Mouse (Mus musculus) midbrain, embryonic 16.5 days (tissue): Measurements from ENCODE around the gene Gpr183. TPM values are rescaled to one million over a fixed set of nuclear protein-coding genes. Genes with fewer than 3 reads are reported as not detected.

ENCODE experiments used
- ATAC-seq: fragments of 200-750 bp; cut with Nextera tagmentation; 2 replicates; pipeline ENCODE4 v1.8.0; 2017; ENCODE audit warnings: moderate TSS enrichment
- H3K27ac ChIP-seq: fragments of 300-500 bp; sonication (generic); 2 replicates; pipeline ENCODE4 v1.5.1; 2014; ENCODE audit warnings: mild to moderate bottlenecking, low read length, mixed read lengths
- H3K27me3 ChIP-seq: fragments of 300-500 bp; sonication (generic); 2 replicates; pipeline ENCODE4 v1.6.1; 2014; ENCODE audit warnings: low read depth, low read length, mixed read lengths; ENCODE audit not compliant: control insufficient read depth, insufficient read depth
- H3K36me3 ChIP-seq: fragments of 300-500 bp; sonication (generic); 2 replicates; pipeline ENCODE4 v1.6.1; 2014; ENCODE audit warnings: mild to moderate bottlenecking, low read length, moderate library complexity, mixed read lengths; ENCODE audit not compliant: control insufficient read depth, insufficient read depth
- H3K4me1 ChIP-seq: fragments of 300-500 bp; sonication (generic); 2 replicates; pipeline ENCODE4 v1.6.1; 2014; ENCODE audit warnings: mild to moderate bottlenecking, low read length, mixed read lengths; ENCODE audit not compliant: control insufficient read depth, insufficient read depth
- H3K4me2 ChIP-seq: fragments of 300-500 bp; sonication (generic); 2 replicates; pipeline ENCODE4 v1.6.1; 2014; ENCODE audit warnings: mild to moderate bottlenecking, low read length, mixed read lengths
- H3K4me3 ChIP-seq: fragments of 300-500 bp; sonication (generic); 2 replicates; pipeline ENCODE4 v1.5.1; 2014; ENCODE audit warnings: low read depth, mild to moderate bottlenecking, low read length, moderate library complexity, mixed read lengths
- H3K9ac ChIP-seq: fragments of 300-500 bp; sonication (generic); 2 replicates; pipeline ENCODE4 v1.6.1; 2014; ENCODE audit warnings: low read depth, low read length, mixed read lengths
- H3K9me3 ChIP-seq: fragments of 300-500 bp; sonication (generic); replicated peaks from 2 replicates; pipeline ENCODE4 v1.6.1; 2014; ENCODE audit warnings: mild to moderate bottlenecking, low read length, mixed read lengths; ENCODE audit not compliant: control insufficient read depth, poor library complexity, severe bottlenecking
- WGBS: fragments of 180-500 bp; shearing (Covaris S2); extraction: QIAGEN DNeasy Blood & Tissue Kit; methylation state at CpG from one replicate; pipeline ENCODE4 v1.1.7; 2014; 5-methylcytosine and 5-hydroxymethylcytosine counted together
- polyA plus RNA-seq: library from polyadenylated mRNA; unstranded; fragments of >200 nt; fragmentation: Nextera tagmentation; extraction: Ambion mirVana; gene quantifications from 2 replicates; pipeline ENCODE4 v1.2.1, GENCODE M21; 2015

Gpr183 gene
- polyA plus RNA-seq, 1 experiment from 2014 or later, result 0.89 TPM

DNA sequence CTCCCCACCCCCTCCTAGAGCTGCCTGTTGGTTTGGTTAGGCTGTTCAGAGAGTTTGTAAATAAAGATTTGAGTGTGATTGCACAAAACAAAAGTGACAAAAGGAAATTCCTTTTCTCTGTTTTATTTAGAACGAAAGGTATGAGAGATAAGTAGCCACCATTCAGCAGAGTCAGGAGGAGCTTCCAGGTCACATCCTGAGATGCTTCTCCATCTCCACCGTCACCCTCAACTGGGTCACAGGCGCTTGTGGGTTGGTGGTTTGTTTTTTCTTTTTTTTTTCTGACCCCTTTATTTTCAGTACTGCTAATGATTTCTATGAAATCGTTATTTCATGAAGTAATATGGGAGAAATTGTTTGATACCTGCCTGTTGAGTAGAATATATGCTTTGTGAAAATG, 28.6 kb downstream of the Gpr183 start:
- Histone ChIP-seq H3K9me3 (peaks cover 7% of the 10 kb centered on the region; the same call in 1 of the 2 replicates), H3K4me1 (no peaks in the 10 kb centered on the region), H3K36me3 (peaks cover 8% of the 10 kb centered on the region; the same call in 1 of the 2 replicates), H3K4me3 (no peak overlapping the region), H3K9ac (no peak overlapping the region), H3K4me2 (no peak overlapping the region), H3K27ac (no peak overlapping the region), H3K27me3 (no peaks in the 10 kb centered on the region)
- 93% methylated on average over 4 of the region's 4 CpGs for WGBS
- ATAC-seq, result no peak

DNA sequence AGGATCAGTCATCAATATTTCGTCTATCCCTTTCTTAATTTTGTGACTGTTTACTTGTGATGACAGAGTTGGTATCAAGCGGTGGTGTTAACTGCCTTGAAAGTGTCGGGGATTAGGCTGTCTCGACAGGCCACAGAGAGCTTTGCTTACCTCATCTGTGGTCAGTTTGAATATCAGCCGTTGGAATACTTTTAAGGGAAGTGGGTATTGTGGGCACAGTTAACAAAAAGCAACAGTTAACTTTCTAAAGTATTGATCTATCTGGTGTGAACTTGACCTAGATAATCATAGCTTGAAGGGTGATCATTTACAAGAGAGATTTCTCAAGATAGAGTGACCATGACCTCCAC, 30.4 kb downstream of the Gpr183 start:
- H3K4me2 ChIP-seq, result no peak overlapping the region
- WGBS, result 92% methylated on average over 5 of the region's 5 CpGs
- H3K4me1 ChIP-seq, result no peaks in the 10 kb centered on the region
- no peak overlapping the region for H3K9ac ChIP-seq
- H3K36me3 ChIP-seq, result peaks cover 8% of the 10 kb centered on the region; the same call in 1 of the 2 replicates
- H3K27me3 ChIP-seq, result no peaks in the 10 kb centered on the region
- peaks cover 7% of the 10 kb centered on the region; the same call in 1 of the 2 replicates for H3K9me3 ChIP-seq
- no peak overlapping the region for H3K4me3 ChIP-seq
- H3K27ac ChIP-seq, result no peak overlapping the region
- ATAC-seq, result no peak

DNA sequence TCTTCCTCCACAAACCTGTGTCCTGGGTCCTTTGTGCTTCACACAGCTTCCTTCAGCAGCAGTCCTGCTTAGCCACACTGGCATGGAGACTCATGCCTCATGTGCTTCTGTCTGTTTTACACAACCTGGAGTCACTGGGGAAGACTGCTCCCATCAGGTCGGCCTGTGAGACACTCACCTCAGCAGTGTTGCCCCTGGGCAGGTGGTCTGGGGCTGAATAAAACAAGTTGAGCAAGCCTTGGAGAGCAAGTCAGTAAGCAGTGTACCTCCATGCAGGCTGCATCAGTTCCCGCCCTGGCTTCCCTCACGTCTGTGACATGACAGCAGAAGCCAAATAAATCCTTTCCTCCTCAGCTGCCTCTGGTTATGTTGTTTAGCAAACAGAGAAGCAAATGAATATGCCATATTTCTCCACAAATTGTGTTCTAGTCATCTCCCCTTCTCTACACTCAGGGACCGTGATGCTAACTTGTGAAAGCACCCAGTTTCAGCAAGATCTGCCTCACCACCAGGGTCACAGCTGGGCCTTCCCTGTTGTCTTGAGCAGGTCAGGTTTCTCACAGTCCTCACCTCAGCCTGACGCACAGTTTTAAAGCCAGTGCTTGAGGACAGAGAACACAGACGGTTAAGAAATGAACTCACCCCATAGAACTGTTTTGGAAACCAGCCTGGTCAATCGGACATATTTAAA, 30.9 kb downstream of the Gpr183 start:
- 94% methylated on average over 7 of the region's 7 CpGs for WGBS
- peaks cover 7% of the 10 kb centered on the region; the same call in 1 of the 2 replicates for H3K9me3 ChIP-seq

DNA sequence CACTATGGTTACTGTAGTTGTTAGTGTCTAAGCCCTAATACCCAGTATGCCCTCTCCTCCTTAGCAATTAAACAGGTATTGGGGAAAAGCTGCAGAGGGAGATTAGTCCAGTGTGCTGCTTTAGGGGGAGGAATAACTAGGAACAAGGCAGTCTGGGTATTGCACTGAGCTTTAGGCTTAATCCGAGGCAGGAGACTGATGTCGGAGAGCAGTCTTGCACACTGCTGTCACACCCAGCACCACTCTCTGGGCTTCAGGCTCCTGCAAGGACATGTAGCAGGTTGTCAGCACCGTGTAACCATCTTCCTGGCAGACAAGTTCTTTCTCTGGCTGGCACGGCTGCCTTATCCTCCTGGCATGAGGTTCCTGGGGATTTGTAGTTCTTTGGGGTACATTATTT, 32.8 kb downstream of the Gpr183 start:
- H3K9me3 ChIP-seq, result peaks cover 7% of the 10 kb centered on the region; the same call in 1 of the 2 replicates
- no peak for ATAC-seq
- no peaks in the 10 kb centered on the region for H3K4me1 ChIP-seq
- 65% methylated on average over 4 of the region's 4 CpGs for WGBS
- H3K27me3 ChIP-seq, result no peaks in the 10 kb centered on the region
- no peak overlapping the region for H3K9ac ChIP-seq
- H3K27ac ChIP-seq, result no peak overlapping the region
- no peak overlapping the region for H3K4me2 ChIP-seq
- no peak overlapping the region for H3K4me3 ChIP-seq
- peaks cover 8% of the 10 kb centered on the region; the same call in 1 of the 2 replicates for H3K36me3 ChIP-seq

More for the DNA sequence above, 30.9 kb downstream of the Gpr183 start:
- H3K4me3 ChIP-seq, result no peak overlapping the region
- H3K4me2 ChIP-seq, result no peak overlapping the region
- H3K9ac ChIP-seq, result no peak overlapping the region
- H3K4me1 ChIP-seq, result no peaks in the 10 kb centered on the region
- H3K27ac ChIP-seq, result no peak overlapping the region
- H3K36me3 ChIP-seq, result peaks cover 8% of the 10 kb centered on the region; the same call in 1 of the 2 replicates
- no peaks in the 10 kb centered on the region for H3K27me3 ChIP-seq
- ATAC-seq, result no peak

DNA sequence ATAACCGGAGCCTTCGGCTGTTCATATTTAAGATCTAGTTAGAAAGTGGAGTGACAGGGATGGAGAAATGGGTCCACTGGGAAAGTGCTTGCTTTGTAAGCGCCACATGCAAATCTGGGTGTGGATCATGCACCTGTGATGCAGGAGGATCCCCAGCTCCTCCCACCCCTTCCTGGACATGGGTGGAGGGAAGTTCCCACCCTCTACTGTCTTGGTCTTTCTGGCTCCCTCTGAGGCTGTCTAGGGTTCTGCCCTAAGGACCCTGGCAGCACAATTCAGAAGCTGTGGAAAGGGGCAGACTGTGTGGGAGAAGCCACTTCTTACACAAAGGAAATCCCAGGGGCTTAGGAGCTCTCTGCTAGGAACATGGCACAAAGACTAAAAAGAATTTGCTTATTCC, 33.4 kb downstream of the Gpr183 start:
- no peak for ATAC-seq
- Histone ChIP-seq H3K27me3 (no peaks in the 10 kb centered on the region), H3K4me2 (no peak overlapping the region), H3K4me1 (no peaks in the 10 kb centered on the region), H3K9me3 (peaks cover 7% of the 10 kb centered on the region; the same call in 1 of the 2 replicates), H3K27ac (no peak overlapping the region), H3K36me3 (peaks cover 5% of the 10 kb centered on the region; the same call in 1 of the 2 replicates), H3K9ac (no peak overlapping the region), H3K4me3 (no peak overlapping the region)
- 89% methylated on average over 3 of the region's 3 CpGs for WGBS

DNA sequence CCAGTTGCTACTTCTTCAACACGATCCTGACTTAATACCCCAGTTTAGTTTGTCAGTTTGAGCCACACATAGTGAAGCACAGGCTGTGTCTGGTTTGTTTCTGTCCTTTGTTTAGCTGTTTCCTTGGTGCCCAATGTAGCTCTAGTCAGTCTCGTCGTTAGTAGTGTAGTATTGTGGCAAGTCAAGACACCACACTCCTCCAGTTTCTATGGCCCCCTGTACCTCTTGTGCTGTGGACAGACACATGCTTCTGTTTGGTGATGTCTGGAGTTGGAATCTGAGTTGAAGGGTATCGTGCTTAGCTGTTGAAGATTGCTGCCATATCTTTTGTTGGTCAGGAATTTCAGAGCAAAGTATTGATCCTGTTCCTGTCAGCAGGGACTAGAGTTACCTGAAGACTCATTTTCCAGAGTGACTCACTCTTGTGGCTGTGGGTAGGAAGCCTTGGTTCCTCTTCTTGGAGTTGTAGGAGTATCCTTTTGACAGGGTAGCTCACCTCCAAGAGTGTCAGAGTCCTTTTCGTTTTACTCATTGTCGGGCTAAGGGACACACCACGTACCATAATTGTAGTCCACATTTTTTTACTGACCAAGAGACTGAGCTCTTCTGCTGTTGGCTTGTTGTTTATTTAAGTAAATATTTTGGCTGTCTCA, 34.1 kb downstream of the Gpr183 start:
- Histone ChIP-seq H3K9me3 (peaks cover 5% of the 10 kb centered on the region; the same call in 1 of the 2 replicates), H3K27ac (no peak overlapping the region), H3K27me3 (no peaks in the 10 kb centered on the region), H3K9ac (no peak overlapping the region), H3K36me3 (peaks cover 5% of the 10 kb centered on the region; the same call in 1 of the 2 replicates), H3K4me2 (no peak overlapping the region), H3K4me1 (no peaks in the 10 kb centered on the region), H3K4me3 (no peak overlapping the region)
- ATAC-seq, result no peak
- 82% methylated on average over 7 of the region's 7 CpGs for WGBS

DNA sequence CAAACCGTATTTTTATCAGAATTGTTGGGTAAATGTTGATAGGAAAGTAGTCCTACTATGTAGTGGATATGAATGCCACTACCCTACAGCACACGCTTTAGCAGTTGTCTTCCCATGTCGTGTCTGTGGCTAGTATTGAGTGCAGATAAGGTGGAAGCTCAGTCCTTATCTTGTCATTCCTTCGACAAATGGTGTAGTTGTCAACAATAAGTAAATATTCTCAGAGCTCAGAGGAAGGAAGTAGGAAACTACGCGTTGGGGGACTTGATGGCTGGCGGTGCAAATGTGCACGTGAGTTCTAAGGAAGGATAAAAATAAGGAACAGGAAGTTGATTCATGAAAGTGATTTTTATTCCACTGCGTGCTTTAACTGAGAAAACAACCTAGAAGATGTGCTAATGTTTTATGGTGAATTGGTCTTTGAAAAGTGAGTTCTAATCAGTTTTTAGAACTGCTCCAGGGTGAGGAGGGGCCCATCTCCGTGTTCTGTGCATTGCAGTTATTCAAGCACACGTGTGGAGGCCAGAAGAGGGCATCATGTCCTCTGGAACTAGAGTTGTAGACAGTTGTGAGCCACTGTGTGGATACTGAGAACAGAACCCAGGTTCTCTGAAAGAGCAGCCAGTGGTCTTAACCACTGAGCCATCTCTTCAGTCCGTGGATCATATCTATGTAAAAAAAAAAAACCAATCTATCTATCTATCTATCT, 35.6 kb downstream of the Gpr183 start:
- no peak for ATAC-seq
- Histone ChIP-seq H3K4me1 (no peaks in the 10 kb centered on the region), H3K27ac (no peak overlapping the region), H3K36me3 (peaks cover 5% of the 10 kb centered on the region; the same call in 1 of the 2 replicates), H3K9me3 (no peaks in the 10 kb centered on the region), H3K27me3 (no peaks in the 10 kb centered on the region), H3K4me3 (no peak overlapping the region), H3K4me2 (no peak overlapping the region), H3K9ac (no peak overlapping the region)
- 91% methylated on average over 12 of the region's 12 CpGs for WGBS

DNA sequence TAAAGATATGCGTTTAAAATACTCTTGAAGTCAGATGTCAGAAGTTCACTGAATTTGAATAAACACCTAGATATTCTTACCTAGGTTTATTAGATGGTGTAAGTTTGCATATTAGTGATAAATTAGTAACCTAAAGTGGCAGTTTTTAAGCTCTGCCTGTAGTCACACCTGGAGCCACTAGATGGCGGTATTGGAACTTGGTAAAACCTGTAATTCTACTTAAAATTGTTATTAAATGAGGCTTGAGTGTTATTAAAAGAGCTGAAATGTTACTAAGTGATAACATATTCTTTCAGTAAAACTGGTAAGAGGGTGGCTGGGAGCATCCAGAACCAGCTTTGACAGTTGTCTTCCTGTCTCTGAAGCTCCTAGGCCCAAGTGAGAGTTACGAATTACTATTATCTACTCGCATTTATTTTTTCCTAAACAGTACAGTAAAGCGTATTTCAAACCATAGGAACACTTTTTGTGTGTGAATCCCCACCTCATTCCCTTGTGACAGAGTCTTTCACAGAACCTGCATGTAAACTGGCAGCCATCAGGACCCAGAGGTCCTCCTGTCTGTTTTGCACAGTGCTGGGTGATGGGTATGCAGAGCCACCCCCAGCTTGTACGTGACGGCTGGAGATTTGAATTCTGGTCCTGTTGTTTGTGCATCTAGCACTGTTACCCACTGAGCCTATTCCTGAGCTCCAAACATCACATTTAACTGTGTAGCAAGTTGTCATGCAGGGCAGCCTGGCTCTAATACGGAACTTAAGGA, 36.4 kb downstream of the Gpr183 start:
- Histone ChIP-seq H3K27ac (no peak overlapping the region), H3K4me3 (no peak overlapping the region), H3K27me3 (no peaks in the 10 kb centered on the region), H3K4me2 (no peak overlapping the region), H3K9me3 (no peaks in the 10 kb centered on the region), H3K36me3 (no peaks in the 10 kb centered on the region), H3K9ac (no peak overlapping the region), H3K4me1 (no peaks in the 10 kb centered on the region)
- ATAC-seq, result 0 out of 2 replicates have a peak, but pooled peaks have one; percentile 29
- 71% methylated on average over 8 of the region's 8 CpGs for WGBS
